Mouse (Mus musculus): ENCODE results near the gene Katna1. TPM values are rescaled to one million over a fixed set of nuclear protein-coding genes. Genes with fewer than 3 reads are reported as not detected.
A peak's percentile ranks its signal among the peaks of the same experiment; 100 is the strongest.
"Not testable (repeated sequence)": the region's sequence is repeated elsewhere in the genome, so short reads cannot be mapped to it uniquely, and the experiment has no call there.

Gene Katna1
- polyA plus RNA-seq, 1 experiment from 2014 or later: 34.4 TPM

DNA sequence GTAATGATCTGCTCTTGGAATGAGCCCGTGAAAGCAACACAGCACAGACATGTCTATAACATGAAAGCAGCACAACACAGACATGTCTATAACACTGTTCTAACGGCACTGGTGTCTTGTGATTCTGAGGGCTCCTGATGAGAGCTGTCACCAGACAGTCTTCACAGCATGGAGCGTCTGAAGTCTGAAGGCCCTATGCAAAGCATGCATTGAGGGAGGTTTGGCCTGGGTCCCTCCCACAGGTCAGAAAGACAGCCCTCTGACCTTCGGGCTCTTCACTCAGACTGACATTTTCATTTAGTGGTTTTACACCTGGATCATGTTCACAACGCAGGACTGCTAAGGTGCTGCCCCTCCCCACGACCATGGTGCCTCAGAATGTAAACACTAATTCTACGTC, 10.7 kb upstream of the Katna1 start:
- in situ Hi-C loops (cut with MboI; ENCODE audit: low pct_unique_long_range_greater_than_20kb): no loop called here
- no peaks in the 10 kb centered on the region for H3K27me3 ChIP-seq
- ATAC-seq (no peak), DNase-seq (ENCODE audit: low read depth, low spot score) (no peak)
- ChIA-PET CTCF (no interaction called here), POLR2A (interaction anchor here (1.1 kb wide), 1 partner anchor 28 kb away, joined by 3 read pairs; no protein-coding TSS in a partner anchor)
- TF ChIP-seq CTCF (IDR thresholded peaks at IDR 0.05): no peak

DNA sequence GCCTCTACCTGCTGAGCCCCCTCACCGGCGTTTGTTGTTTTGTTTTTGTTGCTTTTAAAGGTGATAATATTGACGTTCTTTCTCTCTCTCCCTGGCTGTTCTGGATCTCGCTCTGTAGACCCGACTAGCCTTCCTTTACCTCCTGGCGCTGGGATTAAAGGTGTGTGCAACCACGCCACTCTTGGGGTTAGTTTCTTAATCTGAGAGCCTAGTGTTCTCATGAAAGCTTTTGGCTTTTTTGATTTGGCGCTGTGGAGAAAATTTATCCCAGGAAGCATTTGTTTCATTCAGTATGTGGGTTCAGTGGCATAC, 657 bp downstream of the Katna1 start:
- H3K27me3 ChIP-seq: no peaks in the 10 kb centered on the region
- CTCF ChIA-PET: interaction anchor here (1.2 to 1.4 kb wide), 2 partner anchors 15 to 40 kb away, joined by 3 to 4 read pairs; no protein-coding TSS in a partner anchor
- in situ Hi-C loops (cut with MboI; ENCODE audit: low pct_unique_long_range_greater_than_20kb): no loop called here
- POLR2A ChIA-PET: interaction anchor here (0.7 to 1.3 kb wide), 2 partner anchors 10 to 64 kb away, joined by 3 to 6 read pairs; no protein-coding TSS in a partner anchor
- ATAC-seq (peak; percentile 20), DNase-seq (ENCODE audit: low read depth, low spot score) (no peak)
- TF ChIP-seq CTCF (IDR thresholded peaks at IDR 0.05): no peak

DNA sequence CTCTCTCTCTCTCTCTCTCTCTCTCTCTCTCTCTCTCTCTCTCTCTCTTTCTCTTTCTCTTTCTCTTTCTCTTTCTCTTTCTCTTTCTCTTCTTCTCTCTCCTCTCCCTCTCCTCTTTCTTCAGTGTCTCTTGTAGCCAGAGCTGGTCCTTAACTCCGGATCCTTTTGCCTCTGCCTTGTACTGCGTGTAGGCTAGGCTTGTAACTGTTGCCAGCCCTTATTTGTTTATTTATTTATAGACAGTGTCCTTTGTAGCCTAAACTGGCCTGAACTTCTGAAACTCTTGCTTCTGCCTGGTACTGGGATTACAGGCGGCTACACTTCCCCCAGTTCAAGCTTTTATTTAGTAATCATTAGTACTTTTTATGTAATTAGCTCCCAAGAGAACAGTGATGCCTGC, 1.2 kb downstream of the Katna1 start:
- ChIA-PET POLR2A (no interaction called here), CTCF (no interaction called here)
- no peak for DNase-seq (ENCODE audit: low read depth, low spot score)
- TF ChIP-seq CTCF (IDR thresholded peaks at IDR 0.05): no peak
- no peak for ATAC-seq
- H3K27me3 ChIP-seq: no peaks in the 10 kb centered on the region
- in situ Hi-C loops (cut with MboI; ENCODE audit: low pct_unique_long_range_greater_than_20kb): no loop called here

DNA sequence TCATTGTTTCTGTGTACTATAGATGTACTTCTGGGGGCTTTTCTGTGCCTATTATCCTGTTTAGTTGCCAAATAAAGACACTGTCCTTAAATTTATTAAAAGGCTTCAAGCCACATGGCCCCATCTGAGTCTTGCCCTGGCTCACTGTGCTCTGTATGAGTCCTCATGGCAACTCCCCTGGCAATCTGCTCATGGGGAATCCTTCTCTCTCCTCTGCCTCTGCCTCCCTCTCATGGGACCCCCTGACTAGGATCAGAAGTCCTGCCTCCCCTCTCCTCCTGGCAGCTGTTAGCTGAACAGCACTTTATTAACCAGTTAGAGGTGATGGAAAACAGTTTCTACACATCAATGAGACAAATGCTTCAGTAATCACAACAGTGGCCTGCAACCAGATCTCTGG, 5.8 kb downstream of the Katna1 start:
- TF ChIP-seq CTCF (IDR thresholded peaks at IDR 0.05): no peak
- POLR2A ChIA-PET: no interaction called here
- H3K27me3 ChIP-seq: no peaks in the 10 kb centered on the region
- DNase-seq (ENCODE audit: low read depth, low spot score) (no peak), ATAC-seq (no peak)
- in situ Hi-C loops (cut with MboI; ENCODE audit: low pct_unique_long_range_greater_than_20kb): no loop called here
- CTCF ChIA-PET: interaction anchor here (2.2 kb wide), 1 partner anchor 12 kb away, joined by 4 read pairs; no protein-coding TSS in a partner anchor

DNA sequence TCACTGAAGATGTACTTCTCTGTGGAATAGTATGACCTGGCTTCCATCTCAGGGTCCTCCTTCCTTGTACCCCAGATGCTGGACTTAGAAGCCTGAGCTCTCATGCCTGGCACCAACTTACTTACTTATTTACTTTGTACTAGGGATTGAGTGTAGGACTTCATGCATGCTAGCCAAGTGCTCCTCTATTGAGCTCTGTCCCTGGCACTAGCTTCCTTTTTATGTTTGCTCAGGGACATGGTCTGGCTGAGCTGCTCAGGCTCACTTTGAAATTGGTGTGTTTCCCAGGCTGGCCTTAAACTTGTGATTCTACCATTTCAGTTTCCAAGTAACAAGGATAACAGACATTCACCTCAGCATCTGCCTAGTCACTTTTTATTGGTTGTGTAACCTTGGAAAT, 11.3 kb downstream of the Katna1 start:
- no peak for TF ChIP-seq CTCF (IDR thresholded peaks at IDR 0.05)
- ATAC-seq (no peak), DNase-seq (ENCODE audit: low read depth, low spot score) (no peak)
- CTCF ChIA-PET: interaction anchor here (0.7 to 2.1 kb wide), 5 partner anchors 8 to 24 kb away, joined by 3 to 4 read pairs (median 3); no protein-coding TSS in a partner anchor
- in situ Hi-C loops (cut with MboI; ENCODE audit: low pct_unique_long_range_greater_than_20kb): no loop called here
- no peaks in the 10 kb centered on the region for H3K27me3 ChIP-seq
- POLR2A ChIA-PET: interaction anchor here (2.0 kb wide), 1 partner anchor 11 kb away, joined by 6 read pairs; the partner anchor contains the start of gene Katna1

DNA sequence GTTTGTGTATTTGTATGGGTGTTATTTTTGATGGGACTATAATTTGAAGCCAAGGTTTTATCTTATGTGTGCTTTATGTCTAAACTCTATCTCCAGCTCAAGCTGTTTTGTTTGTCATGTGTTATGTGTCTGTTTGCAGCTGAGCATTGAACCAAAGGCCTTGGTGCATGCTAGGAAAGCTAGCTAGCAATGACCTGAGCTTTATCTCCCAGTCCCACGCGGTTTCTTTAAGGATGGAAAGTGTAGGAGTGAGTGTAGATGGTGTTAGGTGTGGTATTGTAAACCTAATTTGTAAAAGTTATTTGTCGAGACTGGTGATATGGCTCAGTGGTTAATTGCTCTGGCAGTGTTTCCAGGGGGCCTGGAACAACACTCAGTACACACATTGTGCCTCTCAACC, 12.1 kb downstream of the Katna1 start:
- DNase-seq (ENCODE audit: low read depth, low spot score) (no peak), ATAC-seq (no peak)
- TF ChIP-seq CTCF (IDR thresholded peaks at IDR 0.05): no peak
- ChIA-PET CTCF (interaction anchor here (1.5 to 2.1 kb wide), 3 partner anchors 8 to 12 kb away, joined by 3 to 6 read pairs (median 4); no protein-coding TSS in a partner anchor), POLR2A (no interaction called here)
- in situ Hi-C loops (cut with MboI; ENCODE audit: low pct_unique_long_range_greater_than_20kb): no loop called here
- no peaks in the 10 kb centered on the region for H3K27me3 ChIP-seq

DNA sequence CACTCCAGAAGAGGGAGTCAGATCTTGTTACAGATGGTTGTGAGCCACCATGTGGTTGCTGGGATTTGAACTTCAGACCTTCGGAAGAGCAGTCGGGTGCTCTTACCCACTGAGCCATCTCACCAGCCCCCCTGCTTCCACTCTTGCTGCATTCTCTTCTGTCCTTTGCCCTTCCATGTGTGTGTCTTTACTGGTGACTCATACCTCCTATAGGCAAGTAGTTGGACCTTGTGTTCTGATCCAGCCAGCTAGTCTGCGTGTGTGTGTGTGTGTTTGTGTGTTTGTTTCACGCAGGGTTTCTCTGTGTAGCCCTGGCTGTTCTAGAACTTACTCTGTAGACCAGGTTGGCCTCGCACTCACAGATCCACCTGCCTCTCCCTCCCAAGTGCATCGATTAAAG, 19.7 kb downstream of the Katna1 start:
- CTCF ChIA-PET: interaction anchor here (1.2 to 1.3 kb wide), 2 partner anchors 18 to 20 kb away, joined by 3 read pairs; partner anchors contain the start of gene Katna1
- ATAC-seq; H3K27me3 ChIP-seq; in situ Hi-C loops (cut with MboI; ENCODE audit: low pct_unique_long_range_greater_than_20kb); DNase-seq (ENCODE audit: low read depth, low spot score): not testable (repeated sequence)
- POLR2A ChIA-PET: interaction anchor here (0.9 kb wide), 1 partner anchor 15 kb away, joined by 3 read pairs; no protein-coding TSS in a partner anchor

DNA sequence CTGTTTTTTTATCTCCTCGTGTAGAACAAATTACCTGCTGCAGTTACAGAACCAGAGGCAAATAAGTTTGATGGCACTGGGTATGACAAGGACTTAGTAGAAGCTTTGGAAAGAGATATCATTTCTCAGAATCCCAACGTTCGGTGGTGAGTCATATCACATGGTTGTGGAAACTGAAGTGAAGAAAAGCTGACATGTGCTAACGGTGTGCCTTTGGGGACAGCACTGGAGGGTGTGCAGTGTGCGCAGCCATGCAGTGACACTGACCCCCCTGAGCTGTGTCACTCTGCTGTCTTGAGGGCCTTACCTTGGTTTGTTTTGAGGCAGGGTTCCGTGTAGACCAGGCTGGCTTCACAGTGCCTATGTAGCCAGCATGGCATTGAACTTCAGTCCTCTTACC, 23.0 kb downstream of the Katna1 start:
- ATAC-seq: no peak
- no peaks in the 10 kb centered on the region for H3K27me3 ChIP-seq
- DNase-seq (ENCODE audit: low read depth, low spot score): no peak
- ChIA-PET POLR2A (no interaction called here), CTCF (interaction anchor here (1.3 kb wide), 1 partner anchor 10 kb away, joined by 5 read pairs; no protein-coding TSS in a partner anchor)
- TF ChIP-seq CTCF (IDR thresholded peaks at IDR 0.05): no peak
- in situ Hi-C loops (cut with MboI; ENCODE audit: low pct_unique_long_range_greater_than_20kb): no loop called here

DNA sequence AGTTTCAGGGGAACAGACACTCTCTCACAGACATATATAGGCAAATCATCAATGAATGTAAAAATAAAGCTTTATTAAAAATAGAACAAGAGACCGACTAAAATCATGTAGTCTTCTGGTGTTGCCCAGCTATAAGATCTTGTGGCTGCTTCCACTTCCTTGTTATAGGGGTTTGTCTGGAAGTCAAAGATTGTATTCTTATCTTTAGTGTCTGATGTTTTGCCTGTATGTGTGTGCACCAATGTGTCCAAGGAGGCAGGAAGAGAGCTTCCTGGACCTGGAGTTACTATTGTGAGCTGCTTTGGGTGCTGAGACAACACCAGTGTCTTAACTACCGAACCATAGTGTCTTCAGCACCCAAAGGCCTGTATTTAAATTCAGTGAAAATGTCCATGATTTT, 31.7 kb downstream of the Katna1 start:
- H3K27me3 ChIP-seq: no peaks in the 10 kb centered on the region
- no peak for ATAC-seq
- no peak for TF ChIP-seq CTCF (IDR thresholded peaks at IDR 0.05)
- in situ Hi-C loops (cut with MboI; ENCODE audit: low pct_unique_long_range_greater_than_20kb): no loop called here
- CTCF ChIA-PET: no interaction called here
- DNase-seq (ENCODE audit: low read depth, low spot score): no peak
- POLR2A ChIA-PET: no interaction called here

DNA sequence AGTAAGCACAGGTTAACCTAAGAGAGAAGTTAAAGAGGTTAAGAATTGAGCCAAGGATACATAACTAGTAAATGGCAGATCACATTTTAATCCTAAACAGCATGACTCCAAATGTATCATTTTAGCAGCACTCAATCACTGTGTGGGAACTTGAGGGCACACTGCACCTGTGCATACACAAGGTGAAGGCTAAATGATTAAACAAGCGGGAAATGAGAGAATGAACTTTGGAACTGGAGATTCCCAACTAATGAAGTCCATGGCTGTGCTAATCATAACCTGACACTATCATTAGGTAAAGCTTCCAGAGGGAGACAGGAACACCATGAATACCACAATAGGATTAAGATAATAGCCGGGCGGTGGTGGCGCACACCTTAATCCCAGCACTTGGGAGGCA, 46.5 kb downstream of the Katna1 start:
- in situ Hi-C loops (cut with MboI; ENCODE audit: low pct_unique_long_range_greater_than_20kb): no loop called here
- DNase-seq (ENCODE audit: low read depth, low spot score) (no peak), ATAC-seq (no peak)
- CTCF ChIA-PET: no interaction called here
- POLR2A ChIA-PET: interaction anchor here (1.0 kb wide), 1 partner anchor 20 kb away, joined by 3 read pairs; the partner anchor contains the start of genes Ginm1 and Ppil4
- H3K27me3 ChIP-seq: no peaks in the 10 kb centered on the region
- TF ChIP-seq CTCF (IDR thresholded peaks at IDR 0.05): no peak

DNA sequence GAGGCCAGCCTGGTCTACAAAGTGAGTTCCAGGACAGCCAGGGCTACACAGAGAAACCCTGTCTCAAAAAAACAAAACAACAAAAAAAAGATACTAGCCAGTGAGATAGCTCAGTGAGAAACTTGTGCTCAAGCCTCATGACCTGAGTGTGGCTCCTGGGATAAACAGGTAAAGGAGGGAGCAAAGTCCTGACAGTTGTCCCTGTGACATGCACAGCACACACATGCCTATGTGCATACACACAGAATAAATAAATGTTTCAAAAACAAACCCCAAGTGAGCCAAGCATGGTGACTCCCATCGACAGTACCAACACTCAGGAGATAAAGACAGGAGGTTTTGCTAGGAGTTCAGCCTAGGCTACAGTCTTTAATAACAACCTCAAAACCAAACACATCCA, 47.0 kb downstream of the Katna1 start:
- ChIA-PET POLR2A (interaction anchor here (1.0 kb wide), 1 partner anchor 20 kb away, joined by 3 read pairs; the partner anchor contains the start of genes Ginm1 and Ppil4), CTCF (no interaction called here)
- TF ChIP-seq CTCF (IDR thresholded peaks at IDR 0.05): no peak
- DNase-seq (ENCODE audit: low read depth, low spot score) (no peak), ATAC-seq (no peak)
- in situ Hi-C loops (cut with MboI; ENCODE audit: low pct_unique_long_range_greater_than_20kb): no loop called here
- no peaks in the 10 kb centered on the region for H3K27me3 ChIP-seq

DNA sequence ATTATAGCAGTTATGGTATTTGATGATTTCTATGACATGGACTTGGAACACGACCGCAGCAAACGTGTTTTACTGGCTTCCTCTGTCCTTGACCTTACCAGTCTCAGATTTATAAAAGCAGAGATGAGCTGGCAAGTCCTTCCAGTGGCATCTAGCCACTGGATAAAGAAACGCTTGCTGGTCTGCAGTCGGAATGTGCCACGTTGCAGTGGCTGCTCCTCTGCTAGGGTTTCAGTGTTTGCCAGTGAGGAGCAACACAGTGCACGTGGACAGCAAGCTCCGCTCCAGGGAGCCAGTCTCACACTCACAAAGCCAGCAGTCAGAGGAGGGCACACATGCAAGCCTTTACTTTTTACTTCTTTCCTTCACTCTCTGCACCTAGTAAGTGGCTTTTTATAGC, 49.6 kb downstream of the Katna1 start:
- ChIA-PET CTCF (interaction anchor here (1.2 kb wide), 1 partner anchor 17 kb away, joined by 3 read pairs; the partner anchor contains the start of genes Ginm1 and Ppil4), POLR2A (no interaction called here)
- no peaks in the 10 kb centered on the region for H3K27me3 ChIP-seq
- no peak for DNase-seq (ENCODE audit: low read depth, low spot score)
- in situ Hi-C loops (cut with MboI; ENCODE audit: low pct_unique_long_range_greater_than_20kb): loop anchor here (25.0 kb wide), 1 partner anchor 1963 kb away; the partner anchor contains the start of genes Fbxo5 and Mtrf1l
- no peak for TF ChIP-seq CTCF (IDR thresholded peaks at IDR 0.05)
- no peak for ATAC-seq

Data from Patski (cell line).